Mouse (Mus musculus) brain, embryonic 14.5 days (tissue): ENCODE data around the gene Dcun1d3.

ENCODE experiments used
- CTCF ChIP-seq: fragments of 200-500 bp; IDR thresholded peaks from 2 replicates; pipeline ENCODE4 v1.5.1; 2012; ENCODE audit warnings: inconsistent platforms, mild to moderate bottlenecking, moderate library complexity, borderline replicate concordance; ENCODE audit not compliant: insufficient read depth, insufficient read length; ENCODE audit errors: extremely low read depth
- POLR2A ChIP-seq: fragments of 200-500 bp; IDR thresholded peaks from 2 replicates; pipeline ENCODE4 v1.6.1; 2012; ENCODE audit warnings: mild to moderate bottlenecking, inconsistent platforms, borderline replicate concordance; ENCODE audit not compliant: poor library complexity, insufficient read depth, insufficient read length, severe bottlenecking; ENCODE audit errors: extremely low read depth

DNA sequence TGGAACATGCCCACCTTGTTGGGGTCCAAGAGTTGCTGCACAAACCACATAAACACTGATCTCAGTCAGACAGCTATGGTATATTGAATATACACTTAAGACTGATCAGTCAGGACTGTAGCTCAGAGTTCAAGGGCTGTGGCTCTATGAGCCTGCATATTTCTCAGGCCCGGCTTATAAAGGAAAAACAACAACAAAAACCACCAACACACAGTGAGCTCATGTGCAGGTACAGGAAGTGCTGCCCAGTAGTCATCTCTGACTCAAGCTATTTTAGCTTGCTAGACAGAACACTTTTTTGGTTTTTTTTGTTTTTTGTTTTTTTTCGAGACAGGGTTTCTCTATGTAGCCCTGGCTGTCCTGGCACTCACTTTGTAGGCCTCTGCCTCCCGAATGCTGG, 87.4 kb downstream of the Dcun1d3 start:
- TF ChIP-seq CTCF (no peak), POLR2A (no peak)
